Mouse (Mus musculus) lung, postnatal 0 days (tissue): ENCODE measurements around the gene Hist1h1e. TPM values are rescaled to one million over a fixed set of nuclear protein-coding genes. Genes with fewer than 3 reads are reported as not detected.

ENCODE experiments used
- ATAC-seq: fragments of 200-750 bp; cut with Nextera tagmentation; 2 replicates; pipeline ENCODE4 v1.8.0; 2017; ENCODE audit warnings: moderate library complexity
- DNase-seq: peaks from one replicate; pipeline ENCODE4 v3.0.0-alpha.2; 2016; ENCODE audit warnings: low spot score
- H3K27ac ChIP-seq: fragments of 300-500 bp; sonication (generic); 2 replicates; pipeline ENCODE4 v1.5.1; 2014; ENCODE audit warnings: antibody characterized with exemption, mild to moderate bottlenecking, low read length, mixed read lengths
- H3K27me3 ChIP-seq: fragments of 300-500 bp; sonication (generic); replicated peaks from 2 replicates; pipeline ENCODE4 v1.6.1; 2014; ENCODE audit warnings: low read length, mixed read lengths; ENCODE audit not compliant: insufficient read depth
- H3K36me3 ChIP-seq: fragments of 300-500 bp; sonication (generic); 2 replicates; pipeline ENCODE4 v1.6.1; 2014; ENCODE audit warnings: low read length, mixed read lengths; ENCODE audit not compliant: insufficient read depth
- H3K4me1 ChIP-seq: fragments of 300-500 bp; sonication (generic); 2 replicates; pipeline ENCODE4 v1.6.1; 2014; ENCODE audit warnings: antibody characterized with exemption, low read depth, low read length, mixed read lengths; ENCODE audit not compliant: insufficient read depth
- H3K4me2 ChIP-seq: fragments of 300-500 bp; sonication (generic); replicated peaks from 2 replicates; pipeline ENCODE4 v1.6.1; 2014; ENCODE audit warnings: low read depth, mild to moderate bottlenecking, low read length, moderate library complexity, mixed read lengths
- H3K4me3 ChIP-seq: fragments of 300-500 bp; sonication (generic); 2 replicates; pipeline ENCODE4 v1.5.1; 2014; ENCODE audit warnings: low read depth, low read length
- H3K9ac ChIP-seq: fragments of 300-500 bp; sonication (generic); replicated peaks from 2 replicates; pipeline ENCODE4 v1.6.1; 2014; ENCODE audit warnings: low read depth, mild to moderate bottlenecking
- H3K9me3 ChIP-seq: fragments of 300-500 bp; sonication (generic); 2 replicates; pipeline ENCODE4 v1.6.1; 2016; ENCODE audit warnings: low read length, mixed read lengths
- CTCF ChIP-seq: IDR thresholded peaks from 2 replicates; pipeline ENCODE4 v1.5.1; 2016; ENCODE audit warnings: antibody characterized with exemption, mild to moderate bottlenecking
- EP300 ChIP-seq: IDR thresholded peaks from 2 replicates; pipeline ENCODE4 v1.6.1; 2016; ENCODE audit warnings: antibody characterized with exemption, mild to moderate bottlenecking, control low read depth
- WGBS: fragments of 180-500 bp; shearing (Covaris S2); extraction: QIAGEN DNeasy Blood & Tissue Kit; methylation state at CpG from one replicate; pipeline ENCODE4 v1.1.7; 2014; 5-methylcytosine and 5-hydroxymethylcytosine counted together
- polyA plus RNA-seq: library from polyadenylated mRNA; unstranded; fragments of >200 nt; fragmentation: Nextera tagmentation; extraction: Ambion mirVana; gene quantifications from 2 replicates; pipeline ENCODE4 v1.2.1, GENCODE M21; 2015

Hist1h1e gene
- polyA plus RNA-seq, 1 experiment from 2014 or later, result 7.8 TPM

DNA sequence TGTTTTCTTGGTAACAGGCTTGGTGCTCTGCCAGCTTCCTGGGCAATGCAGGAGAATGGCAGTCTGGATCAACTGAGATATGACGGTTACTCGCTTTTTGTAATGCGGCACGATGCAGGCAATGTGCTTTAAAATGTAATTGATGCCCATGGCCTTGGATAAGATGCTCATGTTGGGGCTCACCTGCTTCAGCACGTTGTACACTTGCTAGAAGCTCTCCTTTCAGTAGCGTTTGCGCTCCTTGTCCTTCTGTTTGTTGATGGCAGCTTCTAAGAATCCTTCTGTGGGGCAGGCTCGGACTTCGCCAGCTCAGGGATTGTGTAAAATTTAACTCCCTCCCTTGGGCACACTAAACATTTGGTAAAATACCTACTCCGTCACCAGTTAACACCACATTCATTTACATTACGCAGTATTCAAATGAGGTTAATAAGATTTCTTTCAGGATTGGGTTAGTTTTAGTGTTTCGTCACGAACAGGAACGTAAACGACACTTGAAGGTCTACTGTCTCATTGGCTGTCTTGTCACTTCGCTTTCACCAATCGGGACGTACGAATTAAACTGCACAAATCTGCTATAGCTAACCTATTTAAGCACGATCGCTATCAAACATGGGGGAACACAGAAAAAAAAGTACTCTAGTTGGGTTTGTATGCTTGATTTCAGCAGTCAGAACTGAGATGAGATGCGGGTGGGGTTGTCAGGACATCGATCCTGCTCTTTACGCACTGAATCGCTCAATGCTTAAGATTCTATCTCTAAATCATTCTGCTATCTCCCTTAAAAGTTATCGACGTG lies 1.4 kb downstream of the Hist1h1e start, which contains the start of gene Hist1h2be:
TSS of gene Hist1h2be (minus strand) at position 392 of the 799 bp plus-strand sequence.
- DNase-seq (peak; percentile 98), ATAC-seq (peak; percentile 84)
- TF ChIP-seq EP300 (peak; percentile 26; the same call in 1 of the 2 replicates), CTCF (no peak)
- Histone ChIP-seq H3K9me3 (no peaks in the 10 kb centered on the region), H3K4me3 (peak within 1 kb of the TSS; percentile 69), H3K4me2 (peak within 1 kb of the TSS; percentile 94), H3K4me1 (peaks cover 4% of the 10 kb centered on the region; the same call in 1 of the 2 replicates), H3K36me3 (no peaks in the 10 kb centered on the region), H3K9ac (peak within 1 kb of the TSS; percentile 92), H3K27me3 (no peaks in the 10 kb centered on the region), H3K27ac (peak within 1 kb of the TSS; percentile 89)
- WGBS, result under 1% methylated on average over 27 of the region's 27 CpGs

DNA sequence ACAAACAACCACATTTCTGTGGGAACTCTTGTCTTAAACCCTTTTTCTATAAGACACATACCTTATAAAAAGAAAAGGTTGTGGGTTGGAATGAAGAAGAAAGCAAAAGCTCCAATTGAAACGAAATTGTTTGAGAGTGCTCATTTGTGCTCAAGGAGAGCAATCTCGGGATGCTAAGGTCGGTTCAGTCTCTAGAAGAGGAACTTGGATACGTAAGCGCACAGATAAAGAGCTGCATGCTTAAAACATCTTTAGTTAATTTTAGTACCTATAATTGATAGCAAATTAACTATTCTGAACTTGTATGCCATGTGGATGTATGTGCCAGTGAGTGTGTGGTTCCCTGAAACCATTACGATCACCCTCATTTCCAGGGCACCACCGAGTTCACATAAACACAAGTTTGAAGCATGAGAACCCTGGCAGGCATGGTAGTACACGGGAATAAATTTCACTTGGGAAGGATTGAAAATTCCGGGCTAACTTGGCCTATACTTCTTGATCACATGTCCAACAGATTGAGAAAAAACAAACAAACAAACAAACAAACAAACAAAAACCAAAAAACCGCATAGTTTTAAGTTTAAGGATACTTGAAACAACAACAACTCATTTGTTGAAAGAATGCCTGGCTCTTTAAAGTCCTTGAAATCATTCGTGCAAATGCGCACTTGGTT lies 2.2 kb downstream of the Hist1h1e start:
- WGBS, result 35% methylated on average over 12 of the region's 12 CpGs

DNA sequence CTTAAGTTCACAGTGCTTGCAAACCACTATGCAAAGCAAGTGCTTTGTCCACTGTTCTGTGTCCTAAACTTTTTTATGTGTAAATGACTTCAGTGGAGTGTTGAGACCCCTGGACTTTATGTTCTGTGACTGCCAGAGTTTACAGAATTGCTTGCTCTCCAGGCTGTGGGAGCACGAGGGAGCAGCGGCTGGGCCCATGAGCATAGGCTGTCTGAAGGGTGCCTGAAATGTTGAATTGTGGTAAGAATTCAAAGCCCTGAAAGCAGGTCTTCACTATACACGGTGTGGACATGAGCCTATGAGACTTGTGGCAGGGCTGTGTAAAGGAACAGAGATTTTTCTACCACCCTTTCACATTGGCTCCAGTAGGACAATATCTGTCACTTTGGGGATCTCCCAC lies 10.7 kb downstream of the Hist1h1e start:
- Histone ChIP-seq H3K9ac (no peak overlapping the region), H3K27me3 (no peaks in the 10 kb centered on the region), H3K4me2 (no peak overlapping the region), H3K4me3 (no peak overlapping the region), H3K36me3 (no peaks in the 10 kb centered on the region), H3K27ac (no peak overlapping the region), H3K4me1 (no peaks in the 10 kb centered on the region), H3K9me3 (no peaks in the 10 kb centered on the region)
- ATAC-seq (no peak), DNase-seq (no peak)
- WGBS, result 87% methylated on average over 3 of the region's 3 CpGs
- no peak for TF ChIP-seq EP300
- TF ChIP-seq CTCF, result no peak

More for the DNA sequence above, 2.2 kb downstream of the Hist1h1e start:
- TF ChIP-seq CTCF (no peak), EP300 (no peak)
- DNase-seq (no peak), ATAC-seq (no peak)
- peak overlapping the region; percentile 94 for H3K4me2 ChIP-seq
- H3K9ac ChIP-seq, result 0 out of 2 replicates have a peak overlapping the region, but pooled peaks have one; percentile 35
- H3K4me1 ChIP-seq, result peaks cover 4% of the 10 kb centered on the region; the same call in 1 of the 2 replicates
- H3K4me3 ChIP-seq, result peak overlapping the region; percentile 69
- no peaks in the 10 kb centered on the region for H3K36me3 ChIP-seq
- no peaks in the 10 kb centered on the region for H3K9me3 ChIP-seq
- peak overlapping the region; percentile 89 for H3K27ac ChIP-seq
- no peaks in the 10 kb centered on the region for H3K27me3 ChIP-seq

DNA sequence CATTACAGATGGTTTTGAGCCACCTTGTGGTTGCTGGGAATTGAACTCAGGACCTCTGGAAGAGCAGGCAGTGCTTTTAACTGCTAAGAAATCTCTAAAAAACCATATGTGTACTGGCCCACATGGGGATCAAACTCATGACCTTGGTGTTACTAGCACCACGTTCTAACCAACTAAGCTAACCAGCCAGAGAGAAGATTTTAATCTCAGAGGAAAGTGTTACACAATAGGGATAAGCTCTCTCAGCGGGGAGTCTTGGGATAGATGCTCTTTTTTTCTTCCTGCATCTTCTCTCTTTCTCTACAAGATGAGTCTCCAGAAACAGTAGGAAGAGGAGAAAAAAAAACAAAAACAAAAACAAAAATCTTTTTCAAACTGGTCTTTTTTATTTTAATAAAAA lies 12.0 kb downstream of the Hist1h1e start:
- 65% methylated on average over 2 of the region's 2 CpGs for WGBS

DNA sequence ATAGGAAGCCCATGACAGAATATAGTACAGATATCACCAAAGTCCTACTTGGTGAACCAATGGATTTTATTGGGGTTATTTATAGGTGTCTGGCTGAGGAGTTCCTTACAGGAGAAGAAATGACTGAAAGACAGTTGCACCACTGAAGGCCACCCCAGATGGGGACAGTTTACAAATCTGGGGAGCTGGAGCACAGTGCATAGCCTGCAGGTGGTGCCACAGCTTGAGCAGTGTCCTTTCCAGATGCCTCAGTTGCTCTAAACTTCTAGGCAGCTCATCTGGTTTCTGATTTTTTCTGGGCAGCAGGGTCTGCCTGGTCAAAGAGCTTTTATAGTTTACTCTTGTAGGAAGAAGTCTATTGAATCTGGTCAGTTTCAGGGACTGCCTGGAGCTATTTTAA lies 12.5 kb downstream of the Hist1h1e start:
- TF ChIP-seq EP300, result no peak
- TF ChIP-seq CTCF, result no peak
- Histone ChIP-seq H3K36me3 (no peaks in the 10 kb centered on the region), H3K27me3 (no peaks in the 10 kb centered on the region), H3K9me3 (no peaks in the 10 kb centered on the region), H3K4me1 (no peaks in the 10 kb centered on the region), H3K4me2 (no peak overlapping the region), H3K4me3 (no peak overlapping the region), H3K9ac (no peak overlapping the region), H3K27ac (no peak overlapping the region)
- DNase-seq, result no peak
- no peak for ATAC-seq

More for the DNA sequence above, 12.0 kb downstream of the Hist1h1e start:
- H3K4me1 ChIP-seq, result no peaks in the 10 kb centered on the region
- H3K36me3 ChIP-seq, result no peaks in the 10 kb centered on the region
- no peak overlapping the region for H3K4me3 ChIP-seq
- ATAC-seq (no peak), DNase-seq (no peak)
- no peak overlapping the region for H3K27ac ChIP-seq
- H3K27me3 ChIP-seq, result no peaks in the 10 kb centered on the region
- TF ChIP-seq CTCF, result no peak
- no peak for TF ChIP-seq EP300
- H3K4me2 ChIP-seq, result no peak overlapping the region
- no peak overlapping the region for H3K9ac ChIP-seq
- H3K9me3 ChIP-seq, result no peaks in the 10 kb centered on the region

DNA sequence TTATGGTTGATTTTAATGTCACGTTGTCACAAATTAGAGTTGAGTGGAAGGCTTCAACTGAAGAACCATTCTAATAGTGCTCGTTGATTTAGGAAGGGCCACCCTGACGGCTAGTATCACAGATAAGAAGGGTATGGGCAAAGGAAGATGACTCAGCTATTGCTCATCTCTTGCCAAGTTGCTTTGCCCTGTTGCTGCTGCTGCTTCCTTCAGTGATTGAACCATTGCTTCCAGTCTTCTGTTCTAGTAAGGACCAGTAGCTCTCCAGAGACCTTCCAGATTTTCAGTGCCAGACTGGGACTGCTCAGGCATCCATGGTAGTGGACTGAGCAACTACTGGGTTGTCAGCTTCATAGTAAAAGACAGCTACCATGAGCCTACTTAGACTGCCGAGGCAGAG lies 13.1 kb downstream of the Hist1h1e start:
- ATAC-seq (no peak), DNase-seq (no peak)
- no peaks in the 10 kb centered on the region for H3K27me3 ChIP-seq
- H3K36me3 ChIP-seq, result no peaks in the 10 kb centered on the region
- no peak overlapping the region for H3K27ac ChIP-seq
- no peak overlapping the region for H3K4me3 ChIP-seq
- H3K4me2 ChIP-seq, result no peak overlapping the region
- no peak overlapping the region for H3K9ac ChIP-seq
- whole genome bisulfite sequencing, result 61% methylated on average over 4 of the region's 4 CpGs
- no peaks in the 10 kb centered on the region for H3K4me1 ChIP-seq
- no peaks in the 10 kb centered on the region for H3K9me3 ChIP-seq
- TF ChIP-seq CTCF (no peak), EP300 (no peak)
